Mouse (Mus musculus) fat pad, adult 2 months (tissue): ENCODE data around the gene Tgfa.
A peak's percentile ranks its signal among the peaks of the same experiment; 100 is the strongest.

Source experiments
- DNase-seq: peaks from one replicate; pipeline ENCODE4 v3.0.0-alpha.2; 2011; ENCODE audit warnings: low read depth, low spot score; ENCODE audit errors: extremely low read depth

Gene Tgfa

GRCm38 (mm10) chr6:86281573-86282210 is 86.7 kb downstream of the Tgfa start:
- no peak for DNase-seq

GRCm38 (mm10) chr6:86293301-86293700 is 98.3 kb downstream of the Tgfa start:
- no peak for DNase-seq

GRCm38 (mm10) chr6:86295451-86295850 is 100.4 kb downstream of the Tgfa start:
- DNase-seq: no peak

- DNase-seq: no peak
Measured at GRCm38 (mm10) chr6:86296126-86296525, 101.1 kb downstream of the Tgfa start.

- DNase-seq: no peak
Measured at GRCm38 (mm10) chr6:86296938-86297337, 101.9 kb downstream of the Tgfa start.

GRCm38 (mm10) chr6:86298961-86299360 is 103.9 kb downstream of the Tgfa start:
- DNase-seq: no peak

GRCm38 (mm10) chr6:86299381-86299780 is 104.4 kb downstream of the Tgfa start:
- no peak for DNase-seq

- DNase-seq: no peak
Measured at GRCm38 (mm10) chr6:86305680-86306079, 110.7 kb downstream of the Tgfa start.

- no peak for DNase-seq
Measured at GRCm38 (mm10) chr6:86314011-86314410, 119.0 kb downstream of the Tgfa start.

GRCm38 (mm10) chr6:86317066-86317465 is 122.0 kb downstream of the Tgfa start:
- no peak for DNase-seq

- DNase-seq: no peak
Measured at GRCm38 (mm10) chr6:86318855-86319254, 123.8 kb downstream of the Tgfa start.

GRCm38 (mm10) chr6:86322031-86322563 is 127.1 kb downstream of the Tgfa start:
- no peak for DNase-seq

- no peak for DNase-seq
Measured at GRCm38 (mm10) chr6:86322991-86323390, 128.0 kb downstream of the Tgfa start.

GRCm38 (mm10) chr6:86324400-86324799 is 129.4 kb downstream of the Tgfa start:
- DNase-seq: peak; percentile 47
